Mouse (Mus musculus) lung, postnatal 0 days (tissue): ENCODE results near the gene Rpl19. TPM values are rescaled to one million over a fixed set of nuclear protein-coding genes. Genes with fewer than 3 reads are reported as not detected.

Experiments
- ATAC-seq: fragments of 200-750 bp; cut with Nextera tagmentation; 2 replicates; pipeline ENCODE4 v1.8.0; 2017; ENCODE audit warnings: moderate library complexity
- DNase-seq: peaks from one replicate; pipeline ENCODE4 v3.0.0-alpha.2; 2016; ENCODE audit warnings: low spot score
- H3K27ac ChIP-seq: fragments of 300-500 bp; sonication (generic); 2 replicates; pipeline ENCODE4 v1.5.1; 2014; ENCODE audit warnings: antibody characterized with exemption, mild to moderate bottlenecking, low read length, mixed read lengths
- H3K27me3 ChIP-seq: fragments of 300-500 bp; sonication (generic); replicated peaks from 2 replicates; pipeline ENCODE4 v1.6.1; 2014; ENCODE audit warnings: low read length, mixed read lengths; ENCODE audit not compliant: insufficient read depth
- H3K36me3 ChIP-seq: fragments of 300-500 bp; sonication (generic); 2 replicates; pipeline ENCODE4 v1.6.1; 2014; ENCODE audit warnings: low read length, mixed read lengths; ENCODE audit not compliant: insufficient read depth
- H3K4me1 ChIP-seq: fragments of 300-500 bp; sonication (generic); 2 replicates; pipeline ENCODE4 v1.6.1; 2014; ENCODE audit warnings: antibody characterized with exemption, low read depth, low read length, mixed read lengths; ENCODE audit not compliant: insufficient read depth
- H3K4me2 ChIP-seq: fragments of 300-500 bp; sonication (generic); replicated peaks from 2 replicates; pipeline ENCODE4 v1.6.1; 2014; ENCODE audit warnings: low read depth, mild to moderate bottlenecking, low read length, moderate library complexity, mixed read lengths
- H3K4me3 ChIP-seq: fragments of 300-500 bp; sonication (generic); 2 replicates; pipeline ENCODE4 v1.5.1; 2014; ENCODE audit warnings: low read depth, low read length
- H3K9ac ChIP-seq: fragments of 300-500 bp; sonication (generic); replicated peaks from 2 replicates; pipeline ENCODE4 v1.6.1; 2014; ENCODE audit warnings: low read depth, mild to moderate bottlenecking
- H3K9me3 ChIP-seq: fragments of 300-500 bp; sonication (generic); 2 replicates; pipeline ENCODE4 v1.6.1; 2016; ENCODE audit warnings: low read length, mixed read lengths
- CTCF ChIP-seq: IDR thresholded peaks from 2 replicates; pipeline ENCODE4 v1.5.1; 2016; ENCODE audit warnings: antibody characterized with exemption, mild to moderate bottlenecking
- EP300 ChIP-seq: IDR thresholded peaks from 2 replicates; pipeline ENCODE4 v1.6.1; 2016; ENCODE audit warnings: antibody characterized with exemption, mild to moderate bottlenecking, control low read depth
- WGBS: fragments of 180-500 bp; shearing (Covaris S2); extraction: QIAGEN DNeasy Blood & Tissue Kit; methylation state at CpG from one replicate; pipeline ENCODE4 v1.1.7; 2014; 5-methylcytosine and 5-hydroxymethylcytosine counted together
- microRNA-seq: library from miRNA; unstranded; fragments of <30 nt; microRNA quantifications from one replicate; pipeline ENCODE4, GENCODE M21; 2016
- polyA plus RNA-seq: library from polyadenylated mRNA; unstranded; fragments of >200 nt; fragmentation: Nextera tagmentation; extraction: Ambion mirVana; gene quantifications from 2 replicates; pipeline ENCODE4 v1.2.1, GENCODE M21; 2015

Gene Rpl19
- polyA plus RNA-seq, 1 experiment from 2014 or later = 817 TPM

DNA sequence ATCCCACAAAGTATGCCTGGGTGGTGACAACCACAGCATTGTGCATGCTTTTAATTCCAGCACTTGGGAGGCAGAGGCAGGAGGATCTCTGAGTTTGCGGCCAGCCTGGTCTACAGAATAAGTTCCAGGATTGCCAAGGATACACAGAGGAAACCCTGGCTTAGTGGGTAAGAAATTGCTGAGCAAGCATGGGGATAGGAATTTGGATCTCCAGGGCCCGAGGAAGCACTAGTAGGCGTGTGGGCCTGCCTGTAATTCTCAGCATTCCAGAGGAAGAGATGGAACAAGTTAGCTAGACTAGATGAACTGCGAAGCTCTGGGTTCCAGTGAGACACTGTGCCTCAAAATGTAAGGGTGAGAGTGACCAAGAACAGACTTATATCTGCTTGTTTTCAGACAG lies 46.9 kb downstream of the Rpl19 start:
- no peak for DNase-seq
- Histone ChIP-seq H3K36me3 (no peaks in the 10 kb centered on the region), H3K4me2 (no peak overlapping the region)

DNA sequence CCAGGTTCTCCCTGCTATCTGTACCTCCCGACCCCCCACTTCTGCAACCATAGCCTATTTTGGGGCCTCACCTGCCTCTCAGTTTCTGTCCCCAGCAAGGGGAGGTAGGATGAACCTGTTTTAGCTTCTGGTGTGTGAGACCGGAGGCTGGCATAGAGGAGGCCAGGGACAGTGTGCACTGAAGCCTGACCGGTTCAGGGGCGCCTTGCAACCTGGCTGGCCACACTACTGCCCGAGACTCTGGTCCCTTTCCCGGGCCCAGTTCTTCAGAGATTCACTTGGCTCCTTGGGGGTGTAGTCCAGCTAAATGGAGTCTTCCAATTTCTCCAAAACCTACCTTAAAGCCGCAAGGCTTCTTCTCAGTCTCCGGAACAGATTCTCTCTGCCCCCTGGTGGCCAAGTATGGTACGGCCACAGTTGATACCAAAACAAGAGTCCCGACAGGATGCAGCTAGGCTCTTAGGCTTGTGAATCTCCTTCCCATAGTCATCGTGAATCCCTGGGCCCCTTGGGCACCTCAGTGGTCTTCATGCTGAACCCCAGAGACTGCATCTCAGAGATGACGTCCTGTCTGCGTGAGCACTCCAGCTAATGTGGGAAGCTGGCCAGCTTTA lies 48.8 kb downstream of the Rpl19 start:
- Histone ChIP-seq H3K27ac (no peak overlapping the region), H3K4me3 (no peak overlapping the region), H3K4me2 (no peak overlapping the region), H3K9ac (no peak overlapping the region), H3K27me3 (no peaks in the 10 kb centered on the region), H3K36me3 (no peaks in the 10 kb centered on the region), H3K9me3 (no peaks in the 10 kb centered on the region), H3K4me1 (no peaks in the 10 kb centered on the region)
- ATAC-seq (peak; percentile 62), DNase-seq (peak; percentile 87)
- TF ChIP-seq CTCF (peak; percentile 89), EP300 (no peak)
- WGBS = 23% methylated on average over 13 of the region's 13 CpGs

More for the DNA sequence above, 46.9 kb downstream of the Rpl19 start:
- no peak for TF ChIP-seq EP300
- no peak for TF ChIP-seq CTCF
- no peak overlapping the region for H3K4me3 ChIP-seq
- no peaks in the 10 kb centered on the region for H3K9me3 ChIP-seq
- no peaks in the 10 kb centered on the region for H3K4me1 ChIP-seq
- H3K27me3 ChIP-seq = no peaks in the 10 kb centered on the region
- WGBS = 85% methylated on average over 4 of the region's 4 CpGs
- no peak for ATAC-seq
- no peak overlapping the region for H3K9ac ChIP-seq
- H3K27ac ChIP-seq = no peak overlapping the region

DNA sequence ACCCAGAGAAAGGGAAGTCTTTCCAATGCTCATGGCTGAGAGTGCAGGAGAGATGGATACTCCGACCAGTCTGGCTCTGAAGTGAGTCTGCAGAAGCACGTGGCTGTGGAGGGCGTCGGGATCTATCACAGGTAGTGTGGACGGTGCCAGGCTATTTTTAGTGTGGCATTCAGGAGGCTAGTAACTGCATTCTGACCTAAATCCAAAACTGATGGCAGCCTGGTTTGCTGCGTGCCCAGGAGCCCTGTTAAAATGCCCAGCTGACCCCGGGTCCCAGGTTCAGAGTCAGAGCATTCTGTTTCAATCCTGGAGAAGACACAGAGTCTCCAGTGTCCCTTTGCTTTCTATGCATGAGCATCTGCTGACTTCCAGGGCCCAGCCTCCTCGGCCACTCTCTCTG lies 50.6 kb downstream of the Rpl19 start:
- Histone ChIP-seq H3K4me3 (no peak overlapping the region), H3K4me2 (no peak overlapping the region), H3K9ac (no peak overlapping the region), H3K27ac (no peak overlapping the region), H3K9me3 (no peaks in the 10 kb centered on the region), H3K27me3 (no peaks in the 10 kb centered on the region), H3K4me1 (no peaks in the 10 kb centered on the region), H3K36me3 (no peaks in the 10 kb centered on the region)
- no peak for TF ChIP-seq EP300
- ATAC-seq (no peak), DNase-seq (no peak)
- WGBS = 76% methylated on average over 8 of the region's 8 CpGs

Small RNAs within 50 kb of the gene (microRNA-seq; reads per million reads assigned to microRNA genes)
- not detected for gene Gm27597

Other genes starting within 250 kb of the Rpl19 start
- 464 and 478 TPM in 2 replicates for gene Rpl23, start 244.3 kb upstream of the Rpl19 start, polyA plus RNA-seq
- 96.4 and 107 TPM in 2 replicates for gene Lasp1, start 227.7 kb upstream of the Rpl19 start, polyA plus RNA-seq
- gene B230217C12Rik, start 185.9 kb upstream of the Rpl19 start, polyA plus RNA-seq = 1.3 and 1.5 TPM in 2 replicates
- 0.08 and 0.29 TPM in 2 replicates for gene Fbxo47, start 142.6 kb upstream of the Rpl19 start, polyA plus RNA-seq
- gene Plxdc1, start 40.3 kb upstream of the Rpl19 start, polyA plus RNA-seq = 1.7 TPM in 2 replicates
- gene Arl5c, start 30.5 kb upstream of the Rpl19 start, polyA plus RNA-seq = 4.6 and 6.5 TPM in 2 replicates
- 3.5 and 4.0 TPM in 2 replicates for gene Cacnb1, start 3.7 kb upstream of the Rpl19 start, polyA plus RNA-seq
- gene Stac2, start 26.8 kb downstream of the Rpl19 start, polyA plus RNA-seq = 0.10 and 0.11 TPM in 2 replicates
- gene Fbxl20, start 123.7 kb downstream of the Rpl19 start, polyA plus RNA-seq = 12.8 and 13.0 TPM in 2 replicates
- 32.2 and 34.1 TPM in 2 replicates for gene Med1, start 166.6 kb downstream of the Rpl19 start, polyA plus RNA-seq
- 6.7 and 8.3 TPM in 2 replicates for gene Cdk12, start 176.3 kb downstream of the Rpl19 start, polyA plus RNA-seq